Mouse (Mus musculus) hindbrain, embryonic 11.5 days (tissue): Measurements from ENCODE around the gene Lrrc34. TPM values are rescaled to one million over a fixed set of nuclear protein-coding genes. Genes with fewer than 3 reads are reported as not detected.

Experiments used
- ATAC-seq: fragments of 200-750 bp; cut with Nextera tagmentation; 2 replicates; pipeline ENCODE4 v1.8.0; 2017; ENCODE audit warnings: mild to moderate bottlenecking, moderate TSS enrichment, moderate library complexity; ENCODE audit not compliant: low FRiP score
- DNase-seq: peaks from one replicate; pipeline ENCODE4 v3.0.0-alpha.2; 2015; ENCODE audit warnings: low spot score
- H3K27ac ChIP-seq: fragments of 300-500 bp; sonication (generic); 2 replicates; pipeline ENCODE4 v1.5.1; 2014; ENCODE audit warnings: mild to moderate bottlenecking, low read depth, low read length
- H3K27me3 ChIP-seq: fragments of 300-500 bp; sonication (generic); 2 replicates; pipeline ENCODE4 v1.6.1; 2014; ENCODE audit warnings: mild to moderate bottlenecking, low read length, moderate library complexity, mixed read lengths; ENCODE audit not compliant: control insufficient read depth, insufficient read depth
- H3K36me3 ChIP-seq: fragments of 300-500 bp; sonication (generic); 2 replicates; pipeline ENCODE4 v1.6.1; 2014; ENCODE audit warnings: mild to moderate bottlenecking, low read length, moderate library complexity, mixed read lengths; ENCODE audit not compliant: control insufficient read depth, insufficient read depth
- H3K4me1 ChIP-seq: fragments of 300-500 bp; sonication (generic); replicated peaks from 2 replicates; pipeline ENCODE4 v1.6.1; 2014; ENCODE audit warnings: low read length, mixed read lengths; ENCODE audit not compliant: control insufficient read depth, insufficient read depth
- H3K4me2 ChIP-seq: fragments of 300-500 bp; sonication (generic); replicated peaks from 2 replicates; pipeline ENCODE4 v1.6.1; 2014; ENCODE audit warnings: mild to moderate bottlenecking, low read depth, low read length
- H3K4me3 ChIP-seq: fragments of 300-500 bp; sonication (generic); 2 replicates; pipeline ENCODE4 v1.5.1; 2014; ENCODE audit warnings: low read depth, low read length
- H3K9ac ChIP-seq: fragments of 300-500 bp; sonication (generic); 2 replicates; pipeline ENCODE4 v1.6.1; 2014; ENCODE audit warnings: low read depth, low read length
- H3K9me3 ChIP-seq: fragments of 300-500 bp; sonication (generic); 2 replicates; pipeline ENCODE4 v1.6.1; 2016; ENCODE audit warnings: low read length; ENCODE audit not compliant: control insufficient read depth
- WGBS: fragments of 180-500 bp; shearing (Covaris S2); extraction: QIAGEN DNeasy Blood & Tissue Kit; methylation state at CpG from one replicate; pipeline ENCODE4 v1.1.7; 2014; 5-methylcytosine and 5-hydroxymethylcytosine counted together
- polyA plus RNA-seq: library from polyadenylated mRNA; unstranded; fragments of >200 nt; fragmentation: Nextera tagmentation; extraction: Ambion mirVana; gene quantifications from 2 replicates; pipeline ENCODE4 v1.2.1, GENCODE M21; 2014

Gene Lrrc34
- polyA plus RNA-seq: 2.9 and 4.1 TPM in 2 replicates

GRCm38 (mm10) chr3:30647440-30648090 lies at the start of gene Lrrc34:
Gene Lrrc34 (minus strand): TSS chr3:30647869.
- H3K27ac ChIP-seq: no peak within 1 kb of the TSS
- WGBS: under 1% methylated on average over 25 of the region's 25 CpGs
- ATAC-seq: peak; percentile 87

GRCm38 (mm10) chr3:30696346-30696745 lies 48.7 kb upstream of the Lrrc34 start:
- no peak overlapping the region for H3K4me3 ChIP-seq
- H3K36me3 ChIP-seq: no peaks in the 10 kb centered on the region
- H3K27ac ChIP-seq: no peak overlapping the region
- WGBS: 15% methylated on average over 2 of the region's 2 CpGs
- H3K27me3 ChIP-seq: no peaks in the 10 kb centered on the region
- no peak overlapping the region for H3K9ac ChIP-seq
- H3K4me1 ChIP-seq: no peaks in the 10 kb centered on the region
- H3K4me2 ChIP-seq: no peak overlapping the region
- no peak for ATAC-seq
- no peaks in the 10 kb centered on the region for H3K9me3 ChIP-seq
- peak; percentile 80 for DNase-seq

More at GRCm38 (mm10) chr3:30647440-30648090, at the start of gene Lrrc34:
- DNase-seq: peak; percentile 81
- 0 out of 2 replicates have a peak, but pooled peaks cover 8% of the 10 kb centered on the region for H3K4me1 ChIP-seq
- H3K27me3 ChIP-seq: peaks cover 15% of the 10 kb centered on the region
- H3K4me2 ChIP-seq: peak within 1 kb of the TSS; percentile 63
- H3K4me3 ChIP-seq: peak within 1 kb of the TSS; percentile 29
- no peaks in the 10 kb centered on the region for H3K36me3 ChIP-seq
- peak within 1 kb of the TSS; percentile 42; the same call in 1 of the 2 replicates for H3K9ac ChIP-seq
- H3K9me3 ChIP-seq: no peaks in the 10 kb centered on the region

- no peak for ATAC-seq
- Histone ChIP-seq H3K9me3 (no peaks in the 10 kb centered on the region), H3K4me3 (no peak overlapping the region), H3K27me3 (no peaks in the 10 kb centered on the region), H3K4me1 (no peaks in the 10 kb centered on the region), H3K4me2 (no peak overlapping the region), H3K36me3 (no peaks in the 10 kb centered on the region), H3K27ac (no peak overlapping the region), H3K9ac (no peak overlapping the region)
- DNase-seq: no peak
- 95% methylated on average over 2 of the region's 2 CpGs for WGBS
These were observed 48.0 kb upstream of the Lrrc34 start for GRCm38 (mm10) chr3:30695661-30696060.

DNA sequence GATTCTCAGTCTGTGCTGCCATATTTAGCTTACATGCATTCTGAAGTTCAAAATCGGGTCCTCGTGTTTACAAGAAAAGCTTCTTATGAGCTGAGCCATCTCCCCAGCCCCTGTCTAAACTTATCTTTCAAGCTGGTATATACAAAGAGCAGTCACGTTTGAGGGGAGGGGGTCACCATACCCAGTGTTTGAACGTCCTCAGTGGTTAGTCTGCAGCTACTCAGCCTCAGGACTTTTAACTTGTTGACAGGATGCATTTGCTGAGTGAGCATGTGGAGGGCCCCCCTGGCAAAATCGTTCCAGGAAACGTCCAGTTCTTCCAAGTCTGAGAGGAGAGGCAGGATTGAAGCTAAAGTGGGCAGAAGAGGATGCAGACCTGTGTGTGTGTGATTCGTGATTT lies 43.3 kb upstream of the Lrrc34 start:
- WGBS: 71% methylated on average over 7 of the region's 7 CpGs
- H3K27me3 ChIP-seq: no peaks in the 10 kb centered on the region
- no peak overlapping the region for H3K27ac ChIP-seq
- H3K4me3 ChIP-seq: no peak overlapping the region
- no peaks in the 10 kb centered on the region for H3K36me3 ChIP-seq
- H3K4me1 ChIP-seq: no peaks in the 10 kb centered on the region
- H3K9me3 ChIP-seq: no peaks in the 10 kb centered on the region
- DNase-seq (no peak), ATAC-seq (no peak)
- H3K4me2 ChIP-seq: no peak overlapping the region
- no peak overlapping the region for H3K9ac ChIP-seq

DNA sequence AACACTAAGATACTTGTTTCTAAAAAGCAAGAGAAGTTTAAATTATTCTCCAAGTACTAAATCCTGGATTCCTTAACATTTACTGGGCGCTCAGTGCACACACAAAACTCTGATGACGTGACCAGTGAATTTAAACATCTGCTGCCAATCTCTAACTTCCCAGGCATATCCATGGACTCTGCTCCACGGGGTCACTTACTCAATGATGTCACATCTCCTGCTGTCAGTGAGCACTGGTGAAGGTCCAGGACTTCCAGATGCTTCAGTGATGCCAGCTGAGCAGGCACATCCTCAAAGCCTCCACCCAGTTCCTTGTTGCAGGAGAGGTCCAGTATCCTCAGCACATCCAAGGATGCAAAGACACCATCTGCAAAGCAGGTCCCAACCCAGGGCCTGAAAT lies 39.5 kb upstream of the Lrrc34 start:
- ATAC-seq: no peak
- H3K4me2 ChIP-seq: no peak overlapping the region
- WGBS: 74% methylated on average over 3 of the region's 3 CpGs
- H3K27me3 ChIP-seq: no peaks in the 10 kb centered on the region
- H3K4me1 ChIP-seq: no peaks in the 10 kb centered on the region
- H3K9ac ChIP-seq: no peak overlapping the region
- DNase-seq: no peak
- H3K9me3 ChIP-seq: no peaks in the 10 kb centered on the region
- no peaks in the 10 kb centered on the region for H3K36me3 ChIP-seq
- no peak overlapping the region for H3K27ac ChIP-seq
- no peak overlapping the region for H3K4me3 ChIP-seq

DNA sequence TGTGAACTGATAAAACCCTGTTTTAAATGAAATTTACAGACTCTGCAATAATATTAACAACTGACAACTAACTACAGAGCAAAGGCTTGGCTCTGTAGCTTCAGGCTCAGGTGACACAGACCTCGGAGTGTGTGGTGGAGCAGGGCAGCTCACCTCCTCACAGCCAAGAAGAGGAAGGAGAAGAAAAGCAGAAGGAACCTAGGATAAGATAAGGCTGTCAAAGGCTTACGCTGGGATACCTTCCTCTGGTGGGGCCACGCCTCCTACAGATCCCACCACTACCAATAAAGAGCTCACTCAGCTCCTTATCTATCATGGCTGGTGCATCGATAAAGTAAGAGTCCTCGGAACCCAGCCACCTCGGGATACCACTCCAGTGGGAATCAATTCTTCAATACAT lies 35.5 kb upstream of the Lrrc34 start:
- Histone ChIP-seq H3K36me3 (no peaks in the 10 kb centered on the region), H3K27ac (no peak overlapping the region), H3K27me3 (no peaks in the 10 kb centered on the region), H3K4me1 (no peaks in the 10 kb centered on the region), H3K9ac (no peak overlapping the region), H3K9me3 (no peaks in the 10 kb centered on the region), H3K4me3 (no peak overlapping the region), H3K4me2 (no peak overlapping the region)
- ATAC-seq: no peak
- WGBS: 91% methylated on average over 6 of the region's 6 CpGs
- DNase-seq: no peak

DNA sequence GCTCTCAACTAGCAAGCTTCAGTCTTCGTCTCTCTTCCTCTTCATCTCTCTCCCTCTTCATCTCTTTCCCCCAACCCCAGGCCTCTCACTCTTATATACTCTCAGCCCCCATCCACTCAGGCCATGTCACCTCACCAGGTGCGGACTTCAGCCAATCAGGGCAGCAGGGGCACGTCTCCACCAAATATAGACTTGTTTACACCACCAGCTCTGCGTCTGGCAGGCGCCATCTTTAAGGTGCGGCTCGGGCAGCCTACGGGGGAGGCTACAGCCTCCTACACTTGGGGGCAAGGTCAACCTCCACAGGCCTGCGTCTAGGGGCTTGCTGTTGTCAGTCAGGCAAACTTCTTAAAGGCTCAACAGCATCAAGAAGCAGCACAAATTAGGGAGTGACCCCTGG lies 10.8 kb upstream of the Lrrc34 start:
- WGBS: 84% methylated on average over 9 of the region's 9 CpGs
- ATAC-seq: no peak

DNA sequence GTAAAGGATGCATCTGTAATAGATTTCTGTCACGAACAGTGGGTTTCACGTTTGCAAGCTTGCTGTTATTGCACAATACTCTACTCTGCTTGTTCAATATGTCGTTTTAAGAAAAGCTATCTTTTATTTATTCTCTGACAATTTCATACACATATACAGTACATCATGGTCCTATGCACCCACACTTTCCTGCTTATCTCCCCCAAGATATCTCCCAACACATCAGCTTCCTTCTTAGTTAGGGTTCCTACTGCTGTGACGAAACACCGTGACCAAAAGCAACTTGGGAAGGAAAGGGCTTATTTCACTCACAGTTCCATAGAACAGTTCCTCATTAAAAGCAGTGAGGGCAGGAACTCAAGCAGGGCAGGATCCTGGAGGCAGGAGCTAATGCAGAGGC lies 8.3 kb upstream of the Lrrc34 start:
- 0 out of 2 replicates have a peak, but pooled peaks cover 5% of the 10 kb centered on the region for H3K27me3 ChIP-seq
- 87% methylated on average over 5 of the region's 5 CpGs for WGBS
- no peaks in the 10 kb centered on the region for H3K4me1 ChIP-seq
- H3K9ac ChIP-seq: no peak overlapping the region
- H3K9me3 ChIP-seq: no peaks in the 10 kb centered on the region
- H3K27ac ChIP-seq: no peak overlapping the region
- ATAC-seq (no peak), DNase-seq (no peak)
- H3K4me2 ChIP-seq: no peak overlapping the region
- no peaks in the 10 kb centered on the region for H3K36me3 ChIP-seq
- H3K4me3 ChIP-seq: no peak overlapping the region

More for the DNA sequence above, 10.8 kb upstream of the Lrrc34 start:
- Histone ChIP-seq H3K9me3 (no peaks in the 10 kb centered on the region), H3K4me2 (no peak overlapping the region), H3K27ac (no peak overlapping the region), H3K27me3 (no peaks in the 10 kb centered on the region), H3K4me3 (no peak overlapping the region), H3K4me1 (no peaks in the 10 kb centered on the region), H3K36me3 (no peaks in the 10 kb centered on the region), H3K9ac (no peak overlapping the region)
- DNase-seq: no peak
